Mouse (Mus musculus) layer of hippocampus, adult 9-11 months (tissue): ENCODE measurements around the gene 4933411K16Rik.
"Not testable (repeated sequence)": the region's sequence is repeated elsewhere in the genome, so short reads cannot be mapped to it uniquely, and the experiment has no call there.

Experiments
- DNase-seq: peaks from one replicate; pipeline ENCODE4 v3.0.0; 2022

4933411K16Rik gene

GRCm38 (mm10) chr19:42079950-42080349 lies 27.9 kb downstream of the 4933411K16Rik start:
- no peak for DNase-seq

- no peak for DNase-seq
Measured at GRCm38 (mm10) chr19:42080469-42080868, 28.4 kb downstream of the 4933411K16Rik start.

DNA sequence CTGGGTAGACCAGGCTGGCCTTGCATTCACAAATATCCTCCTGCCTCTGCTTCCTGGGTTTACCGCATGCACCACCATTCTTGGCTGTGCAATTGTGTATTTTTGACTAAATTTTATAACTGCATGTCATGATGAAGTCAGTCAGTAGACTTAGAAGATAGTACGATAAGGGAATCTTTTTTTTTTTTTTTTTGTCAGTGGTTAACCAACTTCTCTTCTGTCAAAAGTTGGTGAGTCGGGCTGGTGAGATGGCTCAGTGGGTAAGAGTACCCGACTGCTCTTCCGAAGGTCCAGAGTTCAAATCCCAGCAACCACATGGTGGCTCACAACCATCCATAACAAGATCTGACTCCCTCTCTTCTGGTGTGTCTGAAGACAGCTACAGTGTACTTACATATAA lies 29.6 kb downstream of the 4933411K16Rik start:
- DNase-seq: not testable (repeated sequence)

GRCm38 (mm10) chr19:42085690-42086089 lies 33.6 kb downstream of the 4933411K16Rik start:
- DNase-seq: no peak

DNA sequence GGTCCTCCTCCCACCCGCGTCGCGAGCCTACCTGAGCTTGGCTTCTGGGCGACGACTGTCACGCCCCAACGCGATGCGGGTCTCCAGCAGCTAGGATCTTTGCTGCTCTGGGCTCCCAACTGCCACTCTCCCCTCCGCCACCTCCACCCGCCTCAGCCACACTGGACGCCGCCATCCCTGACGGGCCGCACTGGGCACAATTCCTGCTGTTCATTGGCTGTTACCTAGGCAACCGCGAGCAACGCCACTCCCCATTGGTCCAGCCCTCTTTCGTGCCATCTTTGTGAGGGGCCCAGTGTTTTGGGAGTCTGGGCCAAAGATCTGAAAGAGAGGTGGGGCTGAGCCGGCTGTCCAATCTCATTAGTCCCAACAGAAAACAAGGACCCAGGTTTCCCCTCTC lies 34.1 kb downstream of the 4933411K16Rik start, which contains the start of gene Morn4:
Morn4 (minus strand) TSS at position 192 of the 400 bp plus-strand sequence.
- peak; percentile 92 for DNase-seq

DNA sequence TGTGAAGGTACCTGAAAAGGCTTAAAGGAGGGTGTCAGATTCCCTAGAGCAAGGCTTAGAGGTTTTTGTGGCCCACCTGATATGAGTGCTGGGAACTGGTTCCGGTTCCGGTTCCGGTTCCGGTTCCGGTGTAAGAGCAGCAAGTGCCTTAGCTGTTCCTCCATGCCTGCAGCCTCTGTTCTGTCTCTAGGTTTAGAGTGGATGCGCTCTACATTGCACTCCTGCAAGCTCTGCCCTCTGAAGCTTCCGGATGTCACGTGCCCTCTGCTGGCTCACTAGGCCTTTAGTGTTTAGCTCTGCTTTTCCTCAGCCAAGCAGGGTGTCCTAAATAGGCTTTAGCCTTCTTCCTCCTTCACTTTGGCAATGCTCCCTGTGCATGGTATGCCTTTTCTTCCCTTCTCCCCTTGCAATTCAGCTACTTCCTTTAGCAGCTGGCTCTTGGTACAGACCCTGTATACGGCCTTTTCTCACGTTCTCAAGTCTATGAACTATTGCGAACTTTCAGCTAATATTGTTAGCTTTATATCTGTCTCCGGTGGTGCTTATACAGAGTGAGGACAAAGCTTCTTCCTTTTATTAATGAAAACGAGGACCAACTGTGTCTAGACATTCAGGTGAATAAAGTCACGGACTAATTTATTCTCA lies 37.2 kb downstream of the 4933411K16Rik start:
- peak; percentile 76 for DNase-seq

DNA sequence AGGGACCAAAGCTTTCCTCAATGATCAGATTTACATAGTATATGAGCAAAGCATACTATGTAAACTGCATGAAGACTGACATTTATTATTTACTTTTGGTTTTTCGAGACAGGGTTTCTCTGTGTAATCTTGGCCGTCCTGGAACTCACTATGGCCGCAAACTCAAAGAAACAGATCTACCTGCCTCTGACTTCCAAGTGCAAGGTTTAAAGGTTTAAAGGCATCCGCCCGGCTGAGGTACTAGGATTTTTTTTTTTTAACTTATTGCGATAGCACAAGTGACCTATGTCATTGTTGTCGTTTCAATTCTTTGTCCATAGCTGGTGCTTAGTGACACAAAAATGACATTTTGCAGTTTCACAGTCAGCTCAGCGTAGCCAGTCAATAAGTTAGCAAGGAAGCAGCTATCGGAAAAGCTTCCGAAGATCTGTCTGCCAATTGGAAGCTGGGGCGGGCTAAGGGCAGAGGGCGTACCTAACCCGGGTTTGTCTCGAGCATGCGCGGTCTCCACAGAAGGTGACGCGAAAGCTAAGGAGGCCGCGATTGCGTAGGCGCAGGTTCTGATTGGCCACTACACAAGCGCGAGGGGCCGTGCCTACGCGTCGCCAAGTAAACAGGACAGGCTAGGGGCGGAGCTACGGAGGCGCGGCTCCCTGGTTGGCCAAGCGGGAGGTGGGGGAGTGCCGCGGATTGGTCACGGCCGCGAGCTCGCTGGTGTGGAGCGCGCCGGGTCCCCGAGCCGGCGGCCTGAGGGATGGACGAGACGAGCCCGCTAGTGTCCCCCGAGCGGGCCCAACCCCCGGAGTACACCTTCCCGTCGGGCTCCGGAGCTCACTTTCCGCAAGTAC lies 37.9 kb downstream of the 4933411K16Rik start, which contains the start of gene Pi4k2a:
Pi4k2a (plus strand) TSS at position 723 of the 848 bp plus-strand sequence.
- peak; percentile 100 for DNase-seq

- DNase-seq: no peak
Measured at GRCm38 (mm10) chr19:42090637-42091141, 38.6 kb downstream of the 4933411K16Rik start.

DNA sequence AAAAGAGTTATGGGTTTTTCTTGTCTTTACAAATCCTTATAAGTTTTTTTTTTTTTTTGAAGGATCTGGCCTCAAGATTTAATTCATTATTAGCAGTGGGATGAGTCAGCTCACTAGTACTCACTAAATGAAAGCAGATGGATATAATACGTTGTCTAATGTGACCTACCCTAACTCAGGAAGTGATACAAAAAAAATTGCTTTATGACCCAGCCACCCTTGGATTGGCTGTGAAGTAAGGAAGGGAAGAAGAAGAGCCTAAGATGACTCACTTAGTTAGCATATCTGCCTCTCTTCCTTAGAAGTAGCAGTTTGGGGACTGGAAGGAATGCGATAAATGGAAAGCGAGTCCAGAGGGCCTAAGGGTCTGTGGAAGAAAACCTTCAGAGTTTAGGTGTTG lies 47.4 kb downstream of the 4933411K16Rik start:
- no peak for DNase-seq
